Mouse (Mus musculus) liver, embryonic 11.5 days (tissue): ENCODE measurements around the gene Naa40. TPM values are rescaled to one million over a fixed set of nuclear protein-coding genes. Genes with fewer than 3 reads are reported as not detected.

Source experiments
- ATAC-seq: fragments of 200-750 bp; cut with Nextera tagmentation; replicated peaks from 2 replicates; pipeline ENCODE4 v1.8.0; 2017; ENCODE audit warnings: moderate number of reproducible peaks, mild to moderate bottlenecking, moderate TSS enrichment, moderate library complexity; ENCODE audit not compliant: low FRiP score
- DNase-seq: peaks from one replicate; pipeline ENCODE4 v3.0.0-alpha.2; 2017; ENCODE audit warnings: low spot score
- H3K27ac ChIP-seq: fragments of 300-500 bp; sonication (generic); 2 replicates; pipeline ENCODE4 v1.5.1; 2014; ENCODE audit warnings: mild to moderate bottlenecking, low read depth, low read length, control low read depth
- H3K27me3 ChIP-seq: fragments of 300-500 bp; sonication (generic); replicated peaks from 2 replicates; pipeline ENCODE4 v1.6.1; 2014; ENCODE audit warnings: low read length, mixed read lengths; ENCODE audit not compliant: control insufficient read depth, insufficient read depth
- H3K36me3 ChIP-seq: fragments of 300-500 bp; sonication (generic); 2 replicates; pipeline ENCODE4 v1.6.1; 2014; ENCODE audit warnings: mild to moderate bottlenecking, low read length, moderate library complexity, mixed read lengths; ENCODE audit not compliant: control insufficient read depth, insufficient read depth
- H3K4me1 ChIP-seq: fragments of 300-500 bp; sonication (generic); replicated peaks from 2 replicates; pipeline ENCODE4 v1.6.1; 2014; ENCODE audit warnings: low read length, mixed read lengths; ENCODE audit not compliant: control insufficient read depth, insufficient read depth
- H3K4me2 ChIP-seq: fragments of 300-500 bp; sonication (generic); 2 replicates; pipeline ENCODE4 v1.6.1; 2014; ENCODE audit warnings: mild to moderate bottlenecking, control low read depth, moderate library complexity
- H3K4me3 ChIP-seq: fragments of 300-500 bp; sonication (generic); 2 replicates; pipeline ENCODE4 v1.5.1; 2014; ENCODE audit warnings: low read depth, low read length, control low read depth
- H3K9ac ChIP-seq: fragments of 300-500 bp; sonication (generic); 2 replicates; pipeline ENCODE4 v1.6.1; 2014; ENCODE audit warnings: low read depth, low read length, control low read depth
- H3K9me3 ChIP-seq: fragments of 300-500 bp; sonication (generic); 2 replicates; pipeline ENCODE4 v1.6.1; 2016; ENCODE audit warnings: low read length, inconsistent platforms, mixed read lengths; ENCODE audit not compliant: control insufficient read depth
- WGBS: fragments of 180-500 bp; shearing (Covaris S2); extraction: QIAGEN DNeasy Blood & Tissue Kit; methylation state at CpG from one replicate; pipeline ENCODE4 v1.1.7; 2014; 5-methylcytosine and 5-hydroxymethylcytosine counted together
- polyA plus RNA-seq: library from polyadenylated mRNA; unstranded; fragments of >200 nt; fragmentation: Nextera tagmentation; extraction: Ambion mirVana; gene quantifications from 2 replicates; pipeline ENCODE4 v1.2.1, GENCODE M21; 2014

The Naa40 gene
- polyA plus RNA-seq, 1 experiment from 2014 or later, result 70.7 TPM

GRCm38 (mm10) chr19:7196741-7197270 is 44.2 kb downstream of the Naa40 start:
- peak; percentile 52 for DNase-seq
- peak; percentile 45; the same call in 1 of the 2 replicates for ATAC-seq
- Histone ChIP-seq H3K36me3 (peaks cover 32% of the 10 kb centered on the region), H3K27me3 (no peaks in the 10 kb centered on the region), H3K9ac (no peak overlapping the region), H3K9me3 (no peaks in the 10 kb centered on the region), H3K4me2 (no peak overlapping the region), H3K4me3 (no peak overlapping the region), H3K27ac (no peak overlapping the region), H3K4me1 (peaks cover 25% of the 10 kb centered on the region)
- 32% methylated on average over 17 of the region's 17 CpGs for WGBS

GRCm38 (mm10) chr19:7195900-7196728 is 44.9 kb downstream of the Naa40 start:
- Histone ChIP-seq H3K9me3 (no peaks in the 10 kb centered on the region), H3K9ac (no peak overlapping the region), H3K4me1 (peaks cover 28% of the 10 kb centered on the region), H3K27me3 (no peaks in the 10 kb centered on the region), H3K27ac (no peak overlapping the region), H3K4me2 (peak overlapping the region; percentile 7; the same call in 1 of the 2 replicates), H3K36me3 (peaks cover 31% of the 10 kb centered on the region), H3K4me3 (no peak overlapping the region)
- DNase-seq, result peak; percentile 67
- WGBS, result 18% methylated on average over 33 of the region's 33 CpGs
- peak; percentile 24; the same call in 1 of the 2 replicates for ATAC-seq

- no peak for ATAC-seq
- Histone ChIP-seq H3K4me2 (no peak overlapping the region), H3K27me3 (no peaks in the 10 kb centered on the region), H3K27ac (no peak overlapping the region), H3K4me3 (no peak overlapping the region), H3K36me3 (no peaks in the 10 kb centered on the region), H3K4me1 (peaks cover 28% of the 10 kb centered on the region), H3K9me3 (no peaks in the 10 kb centered on the region), H3K9ac (no peak overlapping the region)
- DNase-seq, result no peak
- 55% methylated on average over 2 of the region's 2 CpGs for WGBS
These were observed 48.4 kb downstream of the Naa40 start for GRCm38 (mm10) chr19:7192561-7192967.

- Histone ChIP-seq H3K27me3 (peaks cover under 1% of the 10 kb centered on the region), H3K4me1 (peaks cover 20% of the 10 kb centered on the region)
These were observed 49.3 kb downstream of the Naa40 start for GRCm38 (mm10) chr19:7191639-7192038.

GRCm38 (mm10) chr19:7190986-7191385 is 50.0 kb downstream of the Naa40 start:
- no peak overlapping the region for H3K4me3 ChIP-seq
- H3K9ac ChIP-seq, result no peak overlapping the region
- no peak overlapping the region for H3K4me2 ChIP-seq
- peaks cover 14% of the 10 kb centered on the region for H3K4me1 ChIP-seq
- 66% methylated on average over 5 of the region's 5 CpGs for WGBS
- H3K27ac ChIP-seq, result no peak overlapping the region
- ATAC-seq, result no peak
- H3K27me3 ChIP-seq, result peaks cover 5% of the 10 kb centered on the region
- H3K9me3 ChIP-seq, result no peaks in the 10 kb centered on the region
- no peak for DNase-seq
- H3K36me3 ChIP-seq, result no peaks in the 10 kb centered on the region

More at GRCm38 (mm10) chr19:7191639-7192038, 49.3 kb downstream of the Naa40 start:
- no peak for DNase-seq
- H3K36me3 ChIP-seq, result no peaks in the 10 kb centered on the region
- no peak overlapping the region for H3K27ac ChIP-seq
- no peak for ATAC-seq
- WGBS, result 41% methylated on average over 6 of the region's 6 CpGs
- H3K4me2 ChIP-seq, result no peak overlapping the region
- no peak overlapping the region for H3K4me3 ChIP-seq
- no peak overlapping the region for H3K9ac ChIP-seq
- H3K9me3 ChIP-seq, result no peaks in the 10 kb centered on the region

- Histone ChIP-seq H3K36me3 (no peaks in the 10 kb centered on the region), H3K4me2 (no peak overlapping the region), H3K4me1 (peaks cover 10% of the 10 kb centered on the region), H3K9ac (no peak overlapping the region), H3K27ac (no peak overlapping the region), H3K27me3 (peaks cover 19% of the 10 kb centered on the region), H3K9me3 (no peaks in the 10 kb centered on the region), H3K4me3 (no peak overlapping the region)
- no peak for DNase-seq
- ATAC-seq, result no peak
- WGBS, result 53% methylated on average over 4 of the region's 4 CpGs
These were observed 52.0 kb downstream of the Naa40 start for GRCm38 (mm10) chr19:7189026-7189425.

DNA sequence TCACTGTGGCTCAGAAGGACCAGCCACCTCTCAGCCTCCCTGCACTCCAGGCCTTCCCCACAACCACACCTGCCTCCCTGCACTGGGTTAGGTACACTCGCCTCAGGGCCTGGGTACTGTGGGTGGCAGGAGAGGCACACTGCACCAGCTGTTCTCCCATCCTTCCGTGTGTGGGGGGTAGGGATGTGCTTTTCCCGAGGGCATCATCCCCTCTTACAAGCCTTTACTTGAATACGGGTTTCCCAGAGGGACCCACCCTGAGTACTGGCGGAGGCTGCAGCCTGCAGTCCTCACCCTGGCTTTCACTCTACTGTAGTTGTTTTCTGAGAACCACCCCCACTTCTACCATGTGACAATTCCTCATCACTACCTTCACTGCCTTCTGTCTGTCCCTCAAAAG is 53.8 kb downstream of the Naa40 start:
- Histone ChIP-seq H3K36me3 (no peaks in the 10 kb centered on the region), H3K27me3 (peaks cover 38% of the 10 kb centered on the region), H3K9me3 (no peaks in the 10 kb centered on the region), H3K27ac (no peak overlapping the region), H3K4me1 (peaks cover 9% of the 10 kb centered on the region; the same call in 1 of the 2 replicates), H3K9ac (no peak overlapping the region), H3K4me2 (no peak overlapping the region), H3K4me3 (no peak overlapping the region)
- DNase-seq (no peak), ATAC-seq (no peak)
- WGBS, result 57% methylated on average over 5 of the region's 5 CpGs

- Histone ChIP-seq H3K4me2 (no peak overlapping the region), H3K9ac (no peak overlapping the region), H3K27me3 (peaks cover 49% of the 10 kb centered on the region), H3K4me1 (peaks cover 3% of the 10 kb centered on the region; the same call in 1 of the 2 replicates), H3K36me3 (no peaks in the 10 kb centered on the region), H3K4me3 (no peak overlapping the region), H3K9me3 (no peaks in the 10 kb centered on the region), H3K27ac (no peak overlapping the region)
- WGBS, result 19% methylated on average over 18 of the region's 18 CpGs
- DNase-seq (no peak), ATAC-seq (no peak)
These were observed 55.2 kb downstream of the Naa40 start for GRCm38 (mm10) chr19:7185715-7186291.
